Mouse (Mus musculus) R1 (cell line): Measurements from ENCODE around the gene Efcab7.

ENCODE experiments used
- DNase-seq: peaks from one replicate; pipeline ENCODE4 v3.0.0-alpha.2; 2018; ENCODE audit warnings: low read depth, low spot score

Gene Efcab7

GRCm38 (mm10) chr4:99944606-99945005 lies 115.6 kb downstream of the Efcab7 start:
- DNase-seq, result no peak

- no peak for DNase-seq
Measured at GRCm38 (mm10) chr4:99945011-99945410, 116.0 kb downstream of the Efcab7 start.

GRCm38 (mm10) chr4:99946516-99946915 lies 117.5 kb downstream of the Efcab7 start:
- peak; percentile 18 for DNase-seq

GRCm38 (mm10) chr4:99947192-99947591 lies 118.2 kb downstream of the Efcab7 start:
- DNase-seq, result peak; percentile 42

GRCm38 (mm10) chr4:99947896-99948295 lies 118.9 kb downstream of the Efcab7 start:
- DNase-seq, result no peak

- no peak for DNase-seq
Measured at GRCm38 (mm10) chr4:99953904-99954303, 124.9 kb downstream of the Efcab7 start.

GRCm38 (mm10) chr4:99955396-99955795 lies 126.4 kb downstream of the Efcab7 start:
- DNase-seq, result no peak

GRCm38 (mm10) chr4:99957186-99957585 lies 128.2 kb downstream of the Efcab7 start:
- DNase-seq, result no peak

GRCm38 (mm10) chr4:99958084-99958815 lies 129.3 kb downstream of the Efcab7 start:
- no peak for DNase-seq

GRCm38 (mm10) chr4:99959308-99959707 lies 130.3 kb downstream of the Efcab7 start:
- no peak for DNase-seq
